Mouse (Mus musculus): ENCODE data around the gene Kmt2d.
"Not testable (repeated sequence)": the region's sequence is repeated elsewhere in the genome, so short reads cannot be mapped to it uniquely, and the experiment has no call there.

DNA sequence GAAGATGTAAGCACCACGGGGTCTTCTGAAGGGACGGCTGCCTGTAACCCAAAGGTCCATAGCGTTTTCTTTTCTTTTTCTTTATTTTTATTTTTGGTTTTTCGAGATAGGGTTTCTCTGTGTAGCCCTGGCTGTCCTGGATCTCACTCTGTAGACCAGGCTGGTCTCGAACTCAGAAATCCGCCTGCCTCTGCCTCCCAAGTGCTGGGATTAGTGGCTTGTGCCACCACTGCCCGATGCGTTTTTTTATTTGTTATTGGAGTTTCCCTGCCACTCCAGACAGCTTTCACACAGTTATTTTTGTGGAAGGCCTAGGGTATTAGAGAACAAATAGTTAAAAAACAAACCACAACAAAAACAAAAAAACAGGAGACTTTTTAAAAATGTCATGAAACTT lies 47.5 kb upstream of the Kmt2d start:
- TF ChIP-seq CTCF (IDR thresholded peaks at IDR 0.05; ENCODE audit: borderline replicate concordance, extremely low read depth, insufficient read depth, insufficient read length); POLR2A (IDR thresholded peaks at IDR 0.05; ENCODE audit: borderline replicate concordance, extremely low read depth, insufficient read depth, insufficient read length, poor library complexity, severe bottlenecking): not testable (repeated sequence)

Measured in brain, embryonic 14.5 days (tissue).